Mouse (Mus musculus) embryonic facial prominence, embryonic 13.5 days (tissue): ENCODE measurements around the gene Harbi1. TPM values are rescaled to one million over a fixed set of nuclear protein-coding genes. Genes with fewer than 3 reads are reported as not detected.

Source experiments
- ATAC-seq: fragments of 200-750 bp; cut with Nextera tagmentation; 2 replicates; pipeline ENCODE4 v1.8.0; 2017; ENCODE audit warnings: low read depth; ENCODE audit not compliant: insufficient number of reproducible peaks, insufficient read depth, low FRiP score, low TSS enrichment
- H3K27ac ChIP-seq: fragments of 300-500 bp; sonication (generic); 2 replicates; pipeline ENCODE4 v1.5.1; 2015; ENCODE audit warnings: moderate library complexity, mild to moderate bottlenecking, inconsistent platforms
- H3K27me3 ChIP-seq: fragments of 300-500 bp; sonication (generic); 2 replicates; pipeline ENCODE4 v1.6.1; 2015; ENCODE audit warnings: mild to moderate bottlenecking, inconsistent platforms
- H3K36me3 ChIP-seq: fragments of 300-500 bp; sonication (generic); 2 replicates; pipeline ENCODE4 v1.6.1; 2015; ENCODE audit warnings: mild to moderate bottlenecking, inconsistent platforms
- H3K4me1 ChIP-seq: fragments of 300-500 bp; sonication (generic); 2 replicates; pipeline ENCODE4 v1.6.1; 2015; ENCODE audit warnings: inconsistent platforms
- H3K4me2 ChIP-seq: fragments of 300-500 bp; sonication (generic); 2 replicates; pipeline ENCODE4 v1.6.1; 2015; ENCODE audit warnings: moderate library complexity, mild to moderate bottlenecking, inconsistent platforms
- H3K4me3 ChIP-seq: fragments of 300-500 bp; sonication (generic); 2 replicates; pipeline ENCODE4 v1.5.1; 2015; ENCODE audit warnings: mild to moderate bottlenecking, inconsistent platforms
- H3K9ac ChIP-seq: fragments of 300-500 bp; sonication (generic); 2 replicates; pipeline ENCODE4 v1.6.1; 2015; ENCODE audit warnings: mild to moderate bottlenecking, inconsistent platforms
- H3K9me3 ChIP-seq: fragments of 300-500 bp; sonication (generic); 2 replicates; pipeline ENCODE4 v1.6.1; 2016; ENCODE audit warnings: inconsistent platforms
- WGBS: fragments of 180-500 bp; shearing (Covaris S2); methylation state at CpG from one replicate; pipeline ENCODE4 v1.1.7; 2015; ENCODE audit warnings: mixed read lengths; 5-methylcytosine and 5-hydroxymethylcytosine counted together
- polyA plus RNA-seq: library from polyadenylated mRNA; unstranded; fragments of >200 nt; fragmentation: Nextera tagmentation; extraction: Ambion mirVana; gene quantifications from 2 replicates; pipeline ENCODE4 v1.2.1, GENCODE M21; 2015

The Harbi1 gene
- polyA plus RNA-seq, result 25.5 and 30.5 TPM in 2 replicates

- Histone ChIP-seq H3K4me1 (peaks cover 21% of the 10 kb centered on the region), H3K4me3 (peak within 1 kb of the TSS; percentile 99), H3K9me3 (no peaks in the 10 kb centered on the region), H3K9ac (peak within 1 kb of the TSS; percentile 89), H3K36me3 (no peaks in the 10 kb centered on the region), H3K27me3 (no peaks in the 10 kb centered on the region), H3K27ac (peak within 1 kb of the TSS; percentile 88), H3K4me2 (peak within 1 kb of the TSS; percentile 82)
- peak; percentile 93 for ATAC-seq
- WGBS, result under 1% methylated on average over 66 of the region's 66 CpGs
Observed at GRCm38 (mm10) chr2:91710272-91711234, at the start of gene Harbi1, which contains the start of gene Atg13. Gene Harbi1 (plus strand): TSS chr2:91710852. Gene Atg13 (minus strand): TSS chr2:91710576.

- H3K4me1 ChIP-seq, result no peaks in the 10 kb centered on the region
- H3K9me3 ChIP-seq, result no peaks in the 10 kb centered on the region
- WGBS, result 92% methylated on average over 6 of the region's 6 CpGs
- no peak overlapping the region for H3K4me3 ChIP-seq
- no peak overlapping the region for H3K27ac ChIP-seq
- H3K9ac ChIP-seq, result no peak overlapping the region
- peaks cover 91% of the 10 kb centered on the region for H3K36me3 ChIP-seq
- H3K4me2 ChIP-seq, result no peak overlapping the region
- no peaks in the 10 kb centered on the region for H3K27me3 ChIP-seq
- no peak for ATAC-seq
Observed at GRCm38 (mm10) chr2:91660981-91661380, 49.7 kb upstream of the Harbi1 start.

- H3K4me2 ChIP-seq, result no peak overlapping the region
- no peaks in the 10 kb centered on the region for H3K4me1 ChIP-seq
- no peaks in the 10 kb centered on the region for H3K9me3 ChIP-seq
- no peak overlapping the region for H3K4me3 ChIP-seq
- no peaks in the 10 kb centered on the region for H3K27me3 ChIP-seq
- H3K9ac ChIP-seq, result no peak overlapping the region
- no peak for ATAC-seq
- no peak overlapping the region for H3K27ac ChIP-seq
- peaks cover 86% of the 10 kb centered on the region for H3K36me3 ChIP-seq
Observed at GRCm38 (mm10) chr2:91664780-91665179, 45.9 kb upstream of the Harbi1 start.

- Histone ChIP-seq H3K27me3 (no peaks in the 10 kb centered on the region), H3K4me2 (no peak overlapping the region), H3K9me3 (no peaks in the 10 kb centered on the region), H3K4me3 (no peak overlapping the region), H3K36me3 (peaks cover 90% of the 10 kb centered on the region), H3K9ac (no peak overlapping the region), H3K4me1 (no peaks in the 10 kb centered on the region), H3K27ac (no peak overlapping the region)
- ATAC-seq, result no peak
- WGBS, result 94% methylated on average over 6 of the region's 6 CpGs
Observed at GRCm38 (mm10) chr2:91666386-91666910, 44.2 kb upstream of the Harbi1 start.

- ATAC-seq, result no peak
- Histone ChIP-seq H3K36me3 (peaks cover 89% of the 10 kb centered on the region), H3K4me1 (no peaks in the 10 kb centered on the region), H3K27ac (no peak overlapping the region), H3K4me3 (no peak overlapping the region), H3K4me2 (no peak overlapping the region), H3K27me3 (no peaks in the 10 kb centered on the region), H3K9me3 (no peaks in the 10 kb centered on the region), H3K9ac (no peak overlapping the region)
- WGBS, result 65% methylated on average over 2 of the region's 2 CpGs
Observed at GRCm38 (mm10) chr2:91667747-91668146, 42.9 kb upstream of the Harbi1 start.

GRCm38 (mm10) chr2:91669326-91669725 lies 41.3 kb upstream of the Harbi1 start:
- H3K36me3 ChIP-seq, result peaks cover 88% of the 10 kb centered on the region
- H3K4me1 ChIP-seq, result no peaks in the 10 kb centered on the region
- H3K27me3 ChIP-seq, result no peaks in the 10 kb centered on the region
- no peak overlapping the region for H3K9ac ChIP-seq
- H3K4me3 ChIP-seq, result no peak overlapping the region
- no peak overlapping the region for H3K27ac ChIP-seq
- H3K9me3 ChIP-seq, result no peaks in the 10 kb centered on the region
- H3K4me2 ChIP-seq, result no peak overlapping the region
- WGBS, result 88% methylated on average over 8 of the region's 8 CpGs
- no peak for ATAC-seq

GRCm38 (mm10) chr2:91670038-91670437 lies 40.6 kb upstream of the Harbi1 start:
- Histone ChIP-seq H3K4me1 (no peaks in the 10 kb centered on the region), H3K4me2 (no peak overlapping the region), H3K36me3 (peaks cover 88% of the 10 kb centered on the region), H3K27me3 (no peaks in the 10 kb centered on the region), H3K9me3 (no peaks in the 10 kb centered on the region), H3K9ac (no peak overlapping the region), H3K4me3 (no peak overlapping the region), H3K27ac (no peak overlapping the region)
- ATAC-seq, result no peak
- WGBS, result 83% methylated on average over 6 of the region's 6 CpGs

- Histone ChIP-seq H3K4me3 (no peak overlapping the region), H3K27me3 (no peaks in the 10 kb centered on the region), H3K9me3 (no peaks in the 10 kb centered on the region), H3K36me3 (peaks cover 95% of the 10 kb centered on the region), H3K4me1 (no peaks in the 10 kb centered on the region), H3K9ac (no peak overlapping the region), H3K4me2 (no peak overlapping the region), H3K27ac (no peak overlapping the region)
- WGBS, result 97% methylated on average over 2 of the region's 2 CpGs
- no peak for ATAC-seq
Observed at GRCm38 (mm10) chr2:91673587-91673986, 37.1 kb upstream of the Harbi1 start.

- ATAC-seq, result no peak
- WGBS, result 91% methylated on average over 5 of the region's 5 CpGs
- H3K4me2 ChIP-seq, result no peak overlapping the region
- H3K27me3 ChIP-seq, result no peaks in the 10 kb centered on the region
- H3K36me3 ChIP-seq, result peaks cover 95% of the 10 kb centered on the region
- H3K4me3 ChIP-seq, result no peak overlapping the region
- no peaks in the 10 kb centered on the region for H3K9me3 ChIP-seq
- no peak overlapping the region for H3K9ac ChIP-seq
- no peaks in the 10 kb centered on the region for H3K4me1 ChIP-seq
- no peak overlapping the region; the same call in 1 of the 2 replicates for H3K27ac ChIP-seq
Observed at GRCm38 (mm10) chr2:91674895-91675294, 35.8 kb upstream of the Harbi1 start.

- whole genome bisulfite sequencing, result 83% methylated on average over 2 of the region's 2 CpGs
- peaks cover 93% of the 10 kb centered on the region for H3K36me3 ChIP-seq
Observed at GRCm38 (mm10) chr2:91676420-91676819, 34.2 kb upstream of the Harbi1 start.

GRCm38 (mm10) chr2:91676961-91677360 lies 33.7 kb upstream of the Harbi1 start:
- Histone ChIP-seq H3K27me3 (no peaks in the 10 kb centered on the region), H3K27ac (no peak overlapping the region), H3K9ac (no peak overlapping the region), H3K9me3 (no peaks in the 10 kb centered on the region), H3K4me2 (no peak overlapping the region), H3K4me1 (no peaks in the 10 kb centered on the region), H3K36me3 (peaks cover 93% of the 10 kb centered on the region), H3K4me3 (no peak overlapping the region)
- no peak for ATAC-seq

More at GRCm38 (mm10) chr2:91676420-91676819, 34.2 kb upstream of the Harbi1 start:
- Histone ChIP-seq H3K4me3 (no peak overlapping the region), H3K9ac (no peak overlapping the region), H3K27me3 (no peaks in the 10 kb centered on the region), H3K4me1 (no peaks in the 10 kb centered on the region), H3K9me3 (no peaks in the 10 kb centered on the region), H3K27ac (no peak overlapping the region), H3K4me2 (no peak overlapping the region)
- ATAC-seq, result no peak

- peaks cover 91% of the 10 kb centered on the region for H3K36me3 ChIP-seq
- H3K4me2 ChIP-seq, result no peak overlapping the region
- no peak for ATAC-seq
- no peaks in the 10 kb centered on the region for H3K9me3 ChIP-seq
- H3K9ac ChIP-seq, result no peak overlapping the region
- no peaks in the 10 kb centered on the region for H3K27me3 ChIP-seq
- no peak overlapping the region for H3K27ac ChIP-seq
- no peak overlapping the region for H3K4me3 ChIP-seq
- no peaks in the 10 kb centered on the region for H3K4me1 ChIP-seq
- 52% methylated on average over 4 of the region's 4 CpGs for WGBS
Observed at GRCm38 (mm10) chr2:91682850-91683249, 27.8 kb upstream of the Harbi1 start.
